Mouse (Mus musculus) left cerebral cortex, postnatal 14 days (tissue): ENCODE data around the gene Kctd14. TPM values are rescaled to one million over a fixed set of nuclear protein-coding genes. Genes with fewer than 3 reads are reported as not detected.

Experiments
- total RNA-seq, 2 experiments: library from RNA; stranded (reverse); gene quantifications; 2 replicates each; pipeline ENCODE4 v1.2.3; 2021

Kctd14 gene
- total RNA-seq, 2 experiments from 2014 or later = 2.2 to 2.8 TPM

Other genes starting within 250 kb of the Kctd14 start
- 10 to 100 TPM; 12.2 to 13.5 TPM for gene Usp35, start 119.3 kb upstream of the Kctd14 start, total RNA-seq
- gene Kctd21, start 119.0 kb upstream of the Kctd14 start, total RNA-seq = 10 to 100 TPM; 10.7 TPM
- 10 to 100 TPM in 1 of 2 experiments, 1 to 10 TPM in 1; 8.5 to 13.0 TPM for gene Alg8, start 79.7 kb upstream of the Kctd14 start, total RNA-seq
- 100 to 1,000 TPM; 242 to 265 TPM for gene Ndufc2, start 51.3 kb upstream of the Kctd14 start, total RNA-seq
- 10 to 100 TPM; 10.0 to 15.1 TPM for gene Thrsp, start 33.6 kb upstream of the Kctd14 start, total RNA-seq
- 10 to 100 TPM; 27.2 to 27.3 TPM for gene Ints4, start 29.6 kb downstream of the Kctd14 start, total RNA-seq
- gene Aamdc, start 128.2 kb downstream of the Kctd14 start, total RNA-seq = 10 to 100 TPM; 29.6 to 31.5 TPM
- 10 to 100 TPM; 37.3 to 40.4 TPM for gene Rsf1, start 128.6 kb downstream of the Kctd14 start, total RNA-seq
- gene Clns1a, start 245.3 kb downstream of the Kctd14 start, total RNA-seq = 10 to 100 TPM; 73.5 to 77.2 TPM